Mouse (Mus musculus) left cerebral cortex, adult 6 months (tissue): ENCODE data around the gene Tmem206. TPM values are rescaled to one million over a fixed set of nuclear protein-coding genes. Genes with fewer than 3 reads are reported as not detected.

ENCODE experiments used
- long read RNA-seq, 2 experiments: library from polyadenylated mRNA; unstranded; transcript quantifications; one replicate each; pipeline ENCODE4 v2.0.0; 2019 to 2020
- polyA plus RNA-seq: library from polyadenylated mRNA; unstranded; fragments of <200 nt; fragmentation: Nextera tagmentation; gene quantifications from 2 replicates; pipeline ENCODE4 v1.2.3, GENCODE M21; 2021

Tmem206 gene
- polyA plus RNA-seq, result 6.3 and 6.9 TPM in 2 replicates
- long read RNA-seq, experiment 1, transcript Tmem206-201 (8 exons, 2,246 nt), result major isoform, 42 of 55 reads
- long read RNA-seq, experiment 1, partial matches to known transcripts, result 9 of 55 reads
- long read RNA-seq, experiment 1, other reads (novel, unspliced or antisense), result 4 of 55 reads
- long read RNA-seq, experiment 2, partial matches to known transcripts, result 1 of 5 reads
- long read RNA-seq, experiment 2, other reads (novel, unspliced or antisense), result 1 of 5 reads

GRCm38 (mm10) chr1:191325726-191326232, at the start of gene Tmem206:
Gene Tmem206, plus strand, starts transcription at chr1:191325912.

GRCm38 (mm10) chr1:191317591-191318196, 8.0 kb upstream of the Tmem206 start, which contains the start of gene Nenf:
Gene Nenf, minus strand, starts transcription at chr1:191318194.

Other genes starting within 250 kb of the Tmem206 start
- 4.7 and 5.9 TPM in 2 replicates for gene Batf3, start 228.1 kb upstream of the Tmem206 start, polyA plus RNA-seq
- gene Fam71a, start 161.1 kb upstream of the Tmem206 start, polyA plus RNA-seq, result not detected in 2 replicates
- 0.72 and 0.83 TPM in 2 replicates for gene Atf3, start 107.9 kb upstream of the Tmem206 start, polyA plus RNA-seq
- gene Nenf, start 7.7 kb upstream of the Tmem206 start, polyA plus RNA-seq, result 409 TPM in 2 replicates
- gene Ppp2r5a, start 77.4 kb downstream of the Tmem206 start, polyA plus RNA-seq, result 13.7 and 19.6 TPM in 2 replicates
- 4.6 and 6.4 TPM in 2 replicates for gene Dtl, start 249.6 kb downstream of the Tmem206 start, polyA plus RNA-seq
- gene Ints7, start 249.7 kb downstream of the Tmem206 start, polyA plus RNA-seq, result 12.8 and 18.4 TPM in 2 replicates